Mouse (Mus musculus) CD4-positive naive resting alpha-beta T cell, adult 57 days (primary cell): ENCODE measurements around the gene Crygf. TPM values are rescaled to one million over a fixed set of nuclear protein-coding genes. Genes with fewer than 3 reads are reported as not detected.

Source experiments
- total RNA-seq: library from RNA; stranded (reverse); gene quantifications from one replicate; pipeline ENCODE4 v1.2.4, GENCODE M21; 2023

Gene Crygf
- total RNA-seq, result not detected

DNA sequence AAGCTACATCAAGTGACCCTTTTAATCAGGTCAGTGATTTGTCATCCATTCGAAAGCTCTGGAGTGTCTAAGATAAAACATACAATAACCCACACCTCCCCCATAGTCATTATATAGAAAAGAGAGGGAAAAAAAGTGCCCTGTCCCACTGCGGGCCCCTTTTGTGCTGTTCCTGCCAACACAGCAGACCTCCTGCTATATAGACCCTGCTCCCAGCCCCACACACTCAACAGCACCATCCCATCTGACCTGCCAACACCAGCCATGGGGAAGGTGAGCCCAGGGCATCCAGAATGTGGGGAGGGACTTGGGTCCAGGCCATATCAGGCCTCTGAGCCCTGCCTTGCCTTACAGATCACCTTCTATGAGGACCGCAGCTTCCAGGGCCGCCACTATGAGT, at the start of gene Crygf:
Crygf (plus strand) TSS at position 227 of the 400 bp plus-strand sequence.

Other genes with a start within 250 kb of the Crygf start
- not detected for gene Map2, start 248.8 kb downstream of the Crygf start, total RNA-seq